Mouse (Mus musculus) embryo, embryonic 10 days (tissue): ENCODE results near the gene Sgsm2.

ENCODE experiments used
- DNase-seq: peaks from one replicate; pipeline ENCODE4 v3.0.0-alpha.2; 2015; ENCODE audit warnings: low spot score

Sgsm2 gene

DNA sequence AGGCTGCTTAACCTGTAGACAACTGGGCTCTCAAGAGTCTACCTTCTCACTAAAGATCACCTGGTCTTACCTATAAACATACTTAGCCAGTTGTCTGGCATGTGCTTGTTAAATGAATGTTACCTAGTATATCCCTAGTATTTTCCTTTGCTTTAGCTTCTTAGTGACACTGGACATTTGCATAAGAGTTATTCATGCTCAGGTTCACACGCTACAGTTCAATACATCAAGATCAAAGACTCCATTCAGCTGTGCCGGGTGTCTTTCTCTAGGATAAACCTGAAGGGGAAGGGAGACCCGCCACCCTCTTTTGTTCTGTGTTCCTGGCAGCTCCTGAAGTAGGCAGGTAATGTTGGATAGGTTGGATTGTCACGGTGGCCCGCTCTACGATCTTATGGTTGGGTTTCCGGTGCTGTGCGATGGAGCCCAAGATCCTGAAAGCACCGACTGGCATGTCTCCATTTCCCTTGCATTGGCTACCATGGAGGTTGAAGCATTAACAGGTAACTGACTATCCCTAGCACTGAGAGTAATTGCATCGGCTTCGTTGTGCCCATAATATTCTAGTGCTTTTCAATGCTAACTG is 67.8 kb downstream of the Sgsm2 start:
- no peak for DNase-seq

DNA sequence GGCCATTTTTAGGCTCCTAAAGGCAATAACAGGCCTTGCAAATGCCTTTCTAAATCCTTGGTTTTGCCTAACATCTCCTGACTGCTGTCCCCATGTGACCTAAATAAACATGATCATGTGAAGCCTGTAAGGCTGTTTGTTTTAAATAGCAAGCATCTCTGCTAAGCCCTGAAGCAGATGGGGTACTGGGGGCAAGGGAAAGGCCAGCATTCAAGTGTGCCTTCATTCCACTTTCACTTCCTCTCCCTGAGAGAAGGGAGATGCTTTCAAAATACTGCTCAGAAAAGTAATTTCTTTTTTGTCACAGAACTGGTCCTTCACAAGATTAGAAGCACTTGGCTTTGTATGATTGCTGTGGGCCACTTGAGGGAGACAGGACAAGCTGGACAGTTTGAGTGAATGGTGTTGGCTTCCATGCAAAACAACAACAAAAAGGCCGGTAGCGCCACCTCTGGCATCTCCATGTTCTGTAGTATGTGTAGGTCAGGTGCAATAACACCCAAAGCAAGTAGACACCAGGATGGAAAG is 68.4 kb downstream of the Sgsm2 start:
- DNase-seq = no peak

GRCm38 (mm10) chr11:74827791-74828403 is 69.0 kb downstream of the Sgsm2 start:
- no peak for DNase-seq

DNA sequence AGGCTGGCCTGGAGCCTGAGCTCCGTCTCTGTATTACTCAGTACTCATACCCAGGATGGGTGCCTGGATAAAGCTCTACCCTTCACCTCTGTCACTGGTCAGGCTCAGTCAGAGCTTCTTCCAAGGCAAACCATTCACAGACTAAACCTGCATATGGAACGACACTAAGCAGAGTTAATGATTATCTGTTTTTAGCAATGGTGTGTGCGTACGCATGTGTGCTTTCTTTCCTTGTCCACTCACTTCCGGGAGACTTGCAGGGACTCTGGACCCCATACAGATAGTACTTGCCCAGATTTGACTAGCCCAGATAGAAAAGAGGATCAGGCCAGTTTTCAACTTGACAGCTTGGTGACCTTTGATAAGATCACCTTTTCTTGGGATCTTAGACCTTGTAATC is 70.2 kb downstream of the Sgsm2 start:
- no peak for DNase-seq

DNA sequence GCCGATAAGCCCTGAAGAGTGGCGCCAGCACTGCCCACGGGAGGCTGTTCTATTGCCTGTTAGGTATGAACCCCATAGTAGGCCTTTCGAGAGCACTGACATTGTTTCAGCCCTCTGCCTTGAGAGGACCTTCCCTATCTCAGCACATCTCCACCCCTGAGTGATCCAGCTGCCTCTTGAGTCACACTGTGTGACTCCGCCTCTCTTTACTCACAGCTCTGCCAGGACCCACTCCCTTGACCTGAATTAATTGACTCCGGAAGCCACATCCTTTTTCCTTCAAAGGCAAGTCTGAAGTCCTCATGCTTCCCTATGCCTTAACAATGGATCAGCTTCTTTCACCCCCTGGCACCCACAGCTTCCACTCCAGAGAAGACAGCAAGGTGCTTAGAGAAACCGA is 70.7 kb downstream of the Sgsm2 start:
- DNase-seq = no peak

- DNase-seq = no peak
Observed at GRCm38 (mm10) chr11:74822746-74823440, 74.0 kb downstream of the Sgsm2 start.

- DNase-seq = peak; percentile 23
Observed at GRCm38 (mm10) chr11:74821463-74821862, 75.4 kb downstream of the Sgsm2 start.

DNA sequence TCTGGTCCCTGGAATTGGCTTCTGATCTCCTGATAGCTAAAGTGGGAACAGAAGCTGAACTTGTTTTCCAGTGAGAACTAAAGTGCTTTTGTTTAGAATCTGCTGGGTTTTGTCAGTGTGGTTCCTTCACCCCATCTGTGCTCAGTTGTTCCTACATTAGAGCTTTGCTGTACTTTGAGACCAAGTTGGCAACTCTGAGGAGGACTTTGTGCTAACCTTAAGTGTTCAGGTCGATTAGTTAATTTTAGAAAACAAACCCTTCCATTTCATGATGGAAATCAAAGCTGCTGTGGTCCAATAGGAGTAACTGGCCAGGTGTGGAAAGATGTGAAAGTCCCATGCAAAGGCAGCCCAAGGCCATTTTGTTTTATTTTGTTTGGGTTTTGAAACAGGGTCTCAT is 75.9 kb downstream of the Sgsm2 start:
- no peak for DNase-seq

GRCm38 (mm10) chr11:74815795-74816194 is 81.1 kb downstream of the Sgsm2 start:
- DNase-seq = no peak

- DNase-seq = no peak
Observed at GRCm38 (mm10) chr11:74811538-74811937, 85.3 kb downstream of the Sgsm2 start.

DNA sequence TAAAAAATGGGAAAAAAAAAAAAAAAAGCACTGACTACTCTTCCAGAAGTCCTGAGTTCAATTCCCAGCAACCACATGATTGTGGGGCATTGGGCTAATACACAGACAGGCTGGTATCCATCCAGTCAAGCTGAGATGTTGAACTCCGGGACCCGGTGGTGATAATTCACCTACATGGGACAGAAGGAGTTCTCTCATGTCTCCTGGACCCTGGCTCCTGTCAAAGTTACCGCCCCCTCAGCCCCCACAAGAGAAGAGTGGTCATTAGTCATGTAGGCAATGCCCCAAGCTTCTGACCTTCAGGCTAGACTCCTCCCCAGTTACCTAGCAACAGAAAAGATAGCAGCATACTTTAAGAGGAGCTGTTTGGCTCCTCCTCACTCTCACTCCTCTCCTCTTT is 85.8 kb downstream of the Sgsm2 start:
- DNase-seq = peak; percentile 28

DNA sequence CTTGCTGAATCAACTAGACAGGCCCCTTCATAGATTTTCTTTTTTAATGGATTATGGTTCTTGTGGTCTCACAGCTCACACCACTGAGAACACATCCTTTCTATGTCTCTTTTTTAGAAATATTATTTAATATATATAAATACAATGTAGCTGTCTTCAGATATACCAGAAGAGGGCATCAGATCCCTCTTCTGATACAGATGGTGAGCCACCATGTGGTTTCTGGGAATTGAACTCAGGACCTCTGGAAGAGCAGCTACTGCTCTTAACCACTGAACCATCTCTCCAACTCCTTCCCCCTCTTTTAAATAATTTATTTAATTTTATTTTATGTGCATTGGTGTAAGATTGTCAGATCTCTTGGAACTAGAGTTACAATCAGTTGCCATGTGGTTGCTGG is 86.7 kb downstream of the Sgsm2 start:
- no peak for DNase-seq

DNA sequence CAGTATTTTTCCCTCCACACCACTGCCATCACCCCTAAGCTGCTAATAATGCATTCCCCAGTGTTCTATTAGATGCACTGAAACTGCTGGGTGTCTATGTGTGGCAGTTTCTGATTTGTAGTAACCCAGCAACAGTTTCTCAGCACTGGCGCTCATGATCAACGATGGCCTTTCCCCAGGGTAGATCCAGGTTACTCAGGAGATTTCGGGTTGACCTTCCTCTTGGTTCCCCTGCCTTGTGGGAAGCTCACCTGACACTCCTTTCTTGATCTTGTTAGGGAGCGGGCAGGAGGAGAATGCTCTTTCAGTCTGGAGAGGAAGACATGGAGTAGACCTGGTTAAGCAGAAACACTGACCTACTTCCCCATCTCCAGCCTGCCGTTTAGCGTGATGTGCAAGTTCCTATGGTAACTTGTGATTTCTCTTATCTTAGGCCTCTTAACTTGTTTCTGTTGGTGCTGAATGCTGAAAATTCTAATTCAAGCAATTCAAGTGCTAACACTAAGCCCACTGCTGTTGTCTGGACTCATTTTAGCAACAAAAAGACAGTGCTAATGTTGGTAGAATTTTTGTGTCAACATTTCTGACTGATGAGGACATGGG is 88.5 kb downstream of the Sgsm2 start:
- DNase-seq = no peak

GRCm38 (mm10) chr11:74807246-74807882 is 89.5 kb downstream of the Sgsm2 start:
- no peak for DNase-seq

DNA sequence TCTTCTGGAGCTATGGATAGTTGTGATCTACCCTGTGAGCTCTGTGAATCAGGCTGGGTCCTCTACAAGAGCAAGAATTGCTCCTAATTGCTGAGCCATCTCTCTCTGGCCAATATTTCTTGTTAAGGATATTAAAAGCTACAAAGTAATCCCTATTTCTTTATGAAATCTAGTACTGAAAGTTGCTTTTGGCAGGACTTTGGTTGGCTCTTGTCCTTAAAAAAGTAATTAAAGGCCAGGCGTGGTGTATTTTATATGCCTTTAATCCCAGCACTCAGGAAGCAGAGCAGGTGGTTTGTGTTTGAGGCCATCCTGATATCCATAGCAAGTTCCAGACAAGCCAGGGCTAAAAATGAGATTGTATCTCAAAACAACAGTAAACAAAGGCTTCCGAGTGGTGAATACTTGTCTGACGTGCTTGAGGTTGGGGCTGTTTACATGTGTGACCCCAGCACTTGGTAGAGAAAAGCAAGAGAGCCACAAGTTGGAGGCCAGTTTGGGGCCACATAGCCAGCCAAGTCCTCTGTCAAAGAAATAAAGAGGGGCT is 92.7 kb downstream of the Sgsm2 start:
- no peak for DNase-seq

GRCm38 (mm10) chr11:74800658-74801057 is 96.2 kb downstream of the Sgsm2 start:
- no peak for DNase-seq
